Mouse (Mus musculus) gastrocnemius, postnatal 25 days (tissue): Measurements from ENCODE around the gene Ugdh. TPM values are rescaled to one million over a fixed set of nuclear protein-coding genes. Genes with fewer than 3 reads are reported as not detected.

Experiments
- DNase-seq: peaks from one replicate; pipeline ENCODE4 v3.0.0; 2022
- total RNA-seq, 2 experiments: library from RNA; stranded (reverse); gene quantifications; 1 replicate in 1 of 2; 2 replicates in 1 of 2; pipeline ENCODE4 v1.2.3; 2021

The Ugdh gene
- total RNA-seq, 2 experiments from 2014 or later, result 9.4 to 14.8 TPM

DNA sequence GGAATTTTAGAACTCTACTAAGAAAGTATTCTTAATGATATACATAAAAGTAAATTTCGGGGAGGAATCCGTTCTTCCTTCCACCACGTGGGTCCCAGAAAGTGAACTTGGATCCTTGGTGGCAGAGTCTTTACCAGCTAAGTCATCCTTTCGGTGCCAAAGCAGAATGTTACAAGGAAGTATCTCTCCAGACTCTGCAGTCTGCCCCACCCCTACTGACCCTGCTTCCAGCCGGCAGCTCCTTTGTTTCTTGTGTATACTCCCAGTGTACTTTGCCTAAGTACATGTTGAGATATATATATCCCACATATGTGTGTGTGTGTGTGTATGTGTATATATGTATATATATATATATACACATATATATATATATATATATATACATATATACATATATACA lies 6.3 kb downstream of the Ugdh start:
- no peak for DNase-seq

DNA sequence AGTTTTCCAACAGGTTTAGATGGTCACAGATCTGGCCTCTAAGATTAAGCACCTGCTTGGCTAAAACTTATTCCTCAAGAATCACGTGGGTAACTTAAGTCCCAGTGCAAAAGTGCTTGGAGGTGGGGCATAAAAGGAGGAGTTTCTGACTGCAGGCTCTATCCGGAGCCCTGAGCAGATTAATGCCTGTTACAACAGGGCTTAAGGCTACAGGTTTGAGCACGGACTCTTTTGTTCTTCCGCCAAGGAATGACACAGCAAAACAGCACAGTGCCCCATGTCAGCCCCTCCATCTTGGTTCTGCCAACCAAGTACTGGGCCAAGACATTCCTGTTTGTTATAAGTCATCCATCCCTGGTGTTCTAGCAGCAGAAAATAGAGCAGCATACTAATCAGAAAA lies 7.4 kb downstream of the Ugdh start:
- DNase-seq, result no peak

DNA sequence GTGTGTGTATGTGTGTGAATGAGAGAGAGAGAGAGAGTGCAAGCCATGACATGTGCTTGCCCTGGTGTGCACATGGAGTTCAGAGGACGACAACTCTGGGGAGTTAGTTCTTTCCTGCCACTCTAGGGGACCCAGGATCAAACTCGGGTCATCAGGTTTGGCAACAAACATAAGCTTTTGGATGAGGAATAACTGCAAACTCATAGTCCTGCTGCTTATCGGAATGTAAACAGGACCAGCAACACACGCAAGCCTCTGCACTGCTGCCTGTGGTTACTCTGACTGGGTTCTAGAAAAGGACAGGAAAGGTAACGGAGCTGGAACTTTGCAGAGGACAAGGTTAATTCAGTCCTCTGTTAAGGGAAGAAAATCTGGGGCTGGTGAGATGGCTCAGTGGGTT lies 10.5 kb downstream of the Ugdh start:
- DNase-seq, result no peak

DNA sequence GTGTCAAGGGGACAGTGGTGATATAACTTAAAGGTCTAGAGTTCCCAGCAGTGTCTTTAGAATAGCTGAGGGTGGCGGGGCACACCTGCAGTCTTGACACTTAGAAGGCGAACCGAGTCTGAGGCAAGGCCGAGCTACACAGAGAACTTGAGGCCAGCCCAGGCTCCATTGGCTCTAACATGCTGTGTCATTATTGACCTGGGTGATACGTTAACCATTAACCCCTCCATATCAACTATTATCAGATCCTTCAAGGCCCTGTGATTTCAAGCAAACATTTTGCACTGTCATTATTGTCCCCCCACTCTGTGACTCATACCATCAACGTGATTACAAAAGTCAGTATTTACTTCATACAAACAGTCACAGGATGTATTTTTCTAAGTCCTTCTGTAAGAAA lies 11.5 kb downstream of the Ugdh start:
- DNase-seq, result no peak

DNA sequence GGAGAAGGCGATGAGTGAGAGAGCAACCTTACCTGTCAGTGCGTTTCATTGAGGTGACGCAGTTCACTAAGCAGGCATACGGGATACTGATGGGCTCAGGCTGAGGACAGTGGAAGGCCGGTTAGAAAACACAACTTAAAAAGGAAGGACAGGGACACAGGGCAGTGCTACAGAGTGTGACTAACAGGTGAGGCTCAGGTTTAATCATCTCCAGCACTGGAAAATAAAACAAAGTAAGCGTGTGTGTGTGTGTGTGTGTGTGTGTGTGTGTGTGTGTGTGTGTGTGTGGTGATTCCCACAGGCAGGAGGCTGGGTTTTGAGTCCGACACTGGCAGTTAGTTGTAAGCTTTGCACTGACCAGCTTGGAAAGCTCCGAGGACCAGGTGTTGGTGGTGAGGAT lies 12.9 kb downstream of the Ugdh start:
- no peak for DNase-seq

DNA sequence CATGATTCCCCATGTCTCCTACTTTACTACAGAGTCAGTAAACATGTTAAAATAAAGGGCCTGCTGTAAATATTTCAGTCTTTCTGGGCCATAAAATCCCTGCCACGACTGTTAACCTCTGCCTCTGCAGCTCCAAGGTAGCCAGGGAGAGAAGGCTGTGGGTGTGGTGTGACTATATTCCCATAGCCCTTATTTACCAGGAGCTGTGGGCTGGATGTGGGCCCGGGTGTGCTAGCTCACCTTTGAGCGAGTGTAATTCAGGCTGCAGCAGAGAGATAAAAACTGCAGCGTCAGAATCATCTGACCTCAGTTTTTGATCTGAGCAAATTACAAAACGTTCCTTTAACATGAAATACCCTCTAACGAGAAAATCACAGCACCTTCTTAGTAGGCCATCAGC lies 14.9 kb downstream of the Ugdh start:
- DNase-seq, result no peak

DNA sequence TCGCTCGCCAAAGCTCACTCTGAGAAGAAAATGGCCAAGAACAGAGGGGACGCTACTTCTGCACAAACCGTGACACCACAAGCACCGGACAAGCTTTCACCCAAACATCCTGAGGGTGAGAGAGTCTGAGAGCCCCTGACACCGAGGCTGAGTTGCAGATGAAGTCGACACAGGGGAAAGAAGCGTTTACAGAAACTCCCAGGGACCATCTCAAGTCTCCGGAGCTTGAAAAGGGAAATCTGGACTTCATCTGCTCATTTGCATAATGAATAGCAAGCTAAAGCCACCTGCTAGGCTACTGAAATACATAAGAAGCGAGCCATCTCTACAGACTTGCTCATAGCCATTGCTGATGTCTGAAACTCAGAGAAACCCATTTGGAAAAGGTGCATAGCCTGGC lies 16.6 kb downstream of the Ugdh start:
- DNase-seq, result no peak

DNA sequence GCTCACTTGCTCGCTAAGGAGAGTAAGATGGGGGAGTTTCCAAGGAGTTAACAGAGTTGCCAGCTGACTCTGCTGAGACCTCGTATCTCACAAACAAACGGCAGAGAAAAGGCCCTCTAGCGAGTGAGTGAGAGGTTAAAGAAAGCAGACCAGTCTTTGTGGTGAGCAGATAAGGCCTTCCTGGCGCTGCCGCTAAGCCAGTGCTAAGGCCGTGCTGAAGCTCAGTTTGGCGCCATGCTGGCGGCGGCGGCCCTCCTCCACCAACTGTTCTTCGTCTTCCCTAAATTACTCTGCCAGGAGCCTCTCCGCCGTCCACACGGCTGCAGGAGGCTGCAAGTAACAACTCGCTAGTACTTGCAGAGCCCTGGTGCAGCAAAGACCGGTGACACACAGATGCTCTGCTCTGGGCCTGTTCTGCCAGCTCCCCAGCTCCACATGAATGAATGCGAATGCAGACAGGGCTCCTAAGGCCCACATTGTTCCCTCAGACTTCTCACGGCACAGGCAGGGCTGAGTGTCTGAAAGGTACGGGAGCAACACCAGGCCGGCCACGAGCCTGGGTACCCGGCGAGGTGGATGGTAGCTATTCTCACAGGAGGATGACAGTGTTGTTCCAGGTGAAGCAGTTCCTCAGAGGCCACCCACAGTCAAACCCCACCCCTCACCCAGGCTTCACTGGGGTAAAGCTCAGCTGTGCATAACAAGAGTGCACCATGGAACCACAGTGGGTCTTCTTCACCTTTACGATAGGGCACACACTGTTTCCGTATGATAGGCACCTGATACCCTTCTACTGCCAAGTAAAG lies 19.9 kb downstream of the Ugdh start:
- no peak for DNase-seq

DNA sequence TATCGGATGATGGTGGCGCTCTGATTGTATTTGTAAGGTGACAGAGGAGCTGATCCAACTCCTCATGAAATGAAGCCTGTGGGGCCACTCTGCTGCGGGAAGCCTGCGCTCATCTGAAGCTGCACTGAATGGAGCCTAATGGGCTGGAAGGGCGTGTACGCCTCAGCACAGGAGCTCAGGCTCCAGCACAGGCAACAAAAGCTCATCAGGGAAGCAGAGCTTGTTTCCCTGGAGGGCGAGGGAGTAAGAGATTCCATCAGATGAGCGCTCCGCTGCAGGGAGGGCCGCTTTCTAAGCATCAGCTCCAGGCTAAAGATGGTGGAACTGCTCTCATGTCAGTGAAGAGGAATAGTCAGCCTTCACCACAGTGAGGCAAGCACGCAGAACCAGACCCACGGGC lies 27.8 kb downstream of the Ugdh start:
- DNase-seq, result no peak

DNA sequence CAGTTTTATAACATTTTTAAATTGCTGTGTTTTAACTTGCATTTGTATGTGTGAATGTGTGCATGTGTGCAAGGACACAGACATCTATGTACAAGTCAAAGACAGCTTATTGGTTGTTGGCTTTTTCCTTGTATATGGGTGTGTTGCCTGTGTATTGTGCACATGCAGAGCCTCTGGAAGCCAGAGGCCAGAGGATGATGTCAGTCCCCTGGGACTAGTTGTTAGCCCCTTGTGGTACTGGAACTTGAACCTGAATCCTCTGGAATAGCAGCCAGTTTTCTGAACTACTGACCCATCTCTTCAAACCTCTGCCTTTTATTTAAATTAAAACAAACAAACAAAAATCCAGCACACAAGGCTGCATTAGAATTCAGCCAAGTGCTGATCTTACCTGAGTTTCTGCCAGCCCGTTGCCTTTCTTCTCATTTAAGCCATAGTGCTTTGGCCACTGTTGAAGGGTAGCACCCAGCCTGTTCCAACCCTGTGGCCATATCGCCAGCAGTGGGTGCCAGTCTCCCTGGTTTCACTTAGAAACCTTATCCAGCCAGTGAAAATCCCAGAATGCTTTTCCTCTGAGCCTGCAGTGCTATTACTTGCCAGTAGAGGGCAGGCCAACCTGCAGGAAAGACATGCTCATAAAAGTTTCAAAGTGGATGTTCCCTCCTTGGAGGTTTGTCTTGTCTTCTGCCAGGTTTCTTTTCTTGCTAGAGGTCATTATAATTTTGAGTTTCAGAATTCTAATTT lies 34.3 kb downstream of the Ugdh start:
- DNase-seq, result peak; percentile 61

DNA sequence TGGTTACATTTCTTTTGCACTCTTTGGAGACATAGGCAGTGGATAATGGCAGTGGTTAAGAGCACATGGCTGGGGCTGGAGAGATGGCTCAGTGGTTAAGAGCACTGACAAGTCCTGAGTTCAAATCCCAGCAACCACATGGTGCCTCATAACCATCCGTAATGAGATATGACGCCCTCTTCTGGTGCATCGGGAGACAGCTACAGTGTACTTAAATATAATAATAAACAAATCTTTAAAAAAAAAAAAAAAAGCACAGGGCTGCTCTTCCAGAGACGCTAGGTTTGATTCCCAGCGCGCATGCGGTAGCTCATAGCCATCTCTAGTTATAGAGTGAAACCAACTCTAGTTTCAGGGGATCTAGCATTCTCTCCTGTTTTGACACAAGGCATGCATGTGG lies 41.3 kb downstream of the Ugdh start:
- no peak for DNase-seq

DNA sequence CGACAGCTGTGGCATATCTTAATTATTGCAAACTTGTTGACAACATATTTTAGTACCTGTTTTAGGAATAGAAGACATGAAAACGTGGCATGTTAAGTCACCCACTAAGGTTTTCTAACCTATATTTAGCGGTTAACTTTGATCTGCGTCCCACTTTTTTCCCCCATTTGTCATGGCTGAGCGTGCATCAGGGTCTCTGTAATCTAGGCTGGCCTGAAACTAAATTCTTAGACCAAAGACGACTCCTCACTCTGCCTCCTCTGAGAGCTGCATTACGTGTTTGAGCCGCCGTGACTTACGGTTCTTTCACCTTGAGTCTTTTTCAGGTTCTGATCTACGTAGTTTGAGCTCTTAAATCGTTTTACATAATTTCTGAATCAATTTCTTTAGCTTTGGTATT lies 44.0 kb downstream of the Ugdh start:
- no peak for DNase-seq

DNA sequence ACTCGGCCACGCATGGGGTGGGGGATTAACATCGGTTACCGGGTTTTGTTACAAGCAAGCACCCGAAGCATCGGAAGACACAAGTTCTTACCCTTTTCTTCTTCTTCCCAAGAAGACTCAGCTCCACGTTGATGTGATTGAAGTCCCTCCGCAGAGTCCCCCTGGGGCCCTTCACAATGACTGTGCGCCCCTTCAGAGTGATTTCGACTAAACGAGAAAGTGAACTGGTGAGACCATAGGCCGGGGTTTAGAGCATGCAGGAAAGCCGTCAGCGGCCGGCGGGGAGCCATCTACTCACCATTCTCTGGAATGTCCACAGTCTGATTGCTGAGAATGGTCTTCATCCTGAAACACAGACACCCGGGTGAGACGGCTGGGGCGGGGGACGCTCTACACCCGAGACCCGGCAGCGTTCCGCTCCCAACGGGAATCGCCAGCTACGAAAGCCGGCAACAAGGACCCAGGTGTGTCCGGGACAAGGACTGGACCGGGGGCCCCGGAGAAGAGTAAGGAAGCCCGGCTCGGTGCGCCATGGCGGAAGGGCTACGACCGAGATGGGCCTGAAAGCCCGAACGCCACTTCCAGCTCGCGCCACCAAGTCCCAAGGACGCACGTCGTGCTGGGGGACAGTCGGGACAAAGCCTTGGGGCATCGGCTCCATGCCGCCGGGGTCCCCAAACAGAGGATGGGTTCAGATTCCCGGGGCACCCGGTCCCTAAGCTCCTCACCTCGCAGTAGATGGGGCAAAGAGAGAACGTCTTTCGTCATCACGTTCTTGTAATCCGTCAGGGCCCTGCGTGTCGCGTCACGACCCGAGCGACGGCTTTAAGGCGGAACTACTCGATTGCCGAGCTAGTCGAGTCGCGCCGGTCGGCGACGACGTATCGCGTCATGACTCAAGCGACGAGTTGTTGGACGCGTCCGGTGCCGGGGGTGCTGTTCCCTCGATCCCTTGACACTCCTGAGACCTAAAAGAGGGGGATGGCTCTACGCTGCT lies 44.8 kb downstream of the Ugdh start, which contains the start of the genes Rpl9 and Lias:
TSS of gene Rpl9 (minus strand) at position 797 of the 997 bp plus-strand sequence.
TSS of gene Lias (plus strand) at position 850 of the 997 bp plus-strand sequence.
- peak; percentile 96 for DNase-seq

DNA sequence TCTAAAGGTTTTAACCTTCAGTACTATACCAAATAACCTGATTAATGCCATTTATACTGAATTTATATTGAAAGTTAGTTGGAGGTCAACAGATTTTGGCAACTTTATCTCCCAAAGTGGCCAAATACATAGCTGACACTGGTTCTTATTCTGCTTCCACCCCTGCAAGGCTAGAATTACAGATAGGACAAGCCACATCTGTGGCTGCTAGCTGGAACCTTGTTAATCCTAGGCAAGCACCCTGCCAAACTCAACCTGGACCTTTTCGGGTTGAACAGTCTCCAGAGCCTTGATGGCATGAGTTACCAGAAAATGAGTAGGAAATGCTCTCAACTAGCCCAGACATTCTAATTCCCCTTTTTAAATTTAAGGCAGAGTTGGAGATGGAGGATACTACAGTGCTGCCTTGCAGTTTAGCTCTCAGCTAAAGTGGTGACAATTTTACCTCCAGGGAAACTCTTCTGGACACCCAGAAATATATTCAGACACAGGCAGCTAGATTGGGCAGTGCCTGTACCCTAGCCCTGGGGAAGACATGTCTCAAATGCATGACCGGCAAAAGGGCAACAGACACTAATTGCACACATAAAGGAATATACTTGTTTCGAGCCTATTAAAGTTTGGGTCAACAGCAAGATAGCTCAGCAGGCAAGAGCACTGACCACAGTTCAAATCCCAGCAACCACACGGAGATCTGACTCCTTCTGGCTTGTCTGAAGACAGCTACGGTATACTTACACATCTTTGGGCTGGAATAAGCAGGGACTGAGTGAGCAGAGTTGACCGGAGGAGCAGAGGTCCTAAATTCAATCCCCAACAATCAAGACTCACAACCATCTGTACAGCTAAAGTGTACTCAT lies 48.5 kb downstream of the Ugdh start:
- DNase-seq, result no peak

DNA sequence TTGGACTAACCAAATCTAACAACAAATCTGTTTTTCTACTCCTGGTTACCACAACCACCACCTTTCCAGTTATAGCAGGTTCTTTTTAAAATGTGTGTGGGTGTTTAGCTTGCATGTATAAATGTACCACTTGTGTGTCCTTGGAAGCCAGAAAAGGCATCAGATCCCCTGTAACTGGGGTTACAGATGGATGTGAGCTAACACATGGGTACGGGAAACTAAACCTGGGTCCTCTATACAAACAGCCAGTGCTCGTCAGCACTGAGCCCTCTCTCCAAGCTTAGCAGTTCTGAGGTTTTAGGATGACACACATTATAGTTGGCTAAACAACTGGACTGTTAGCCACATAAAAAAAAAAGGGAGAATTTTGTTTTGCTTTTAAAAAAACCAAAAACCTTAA lies 50.0 kb downstream of the Ugdh start:
- DNase-seq, result no peak

DNA sequence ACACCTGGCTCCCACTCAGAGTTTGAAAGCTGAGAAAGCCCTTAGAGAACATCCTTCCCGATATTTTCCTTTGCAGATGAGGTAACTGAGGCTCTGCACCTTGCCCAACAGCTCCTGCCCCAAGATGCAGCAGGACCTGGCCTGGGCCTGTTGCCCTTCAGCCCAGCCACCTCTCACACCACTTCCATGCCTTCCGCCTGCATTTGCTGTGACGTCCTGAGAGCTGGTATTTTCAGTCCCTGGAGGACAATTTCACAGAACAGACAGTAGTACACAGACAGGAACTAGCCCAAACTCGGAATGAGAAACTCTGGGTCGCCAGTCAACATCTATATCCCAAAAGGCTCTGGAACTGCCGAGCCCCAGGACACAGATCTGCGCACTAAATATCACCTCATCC lies 61.0 kb downstream of the Ugdh start:
- DNase-seq, result no peak

DNA sequence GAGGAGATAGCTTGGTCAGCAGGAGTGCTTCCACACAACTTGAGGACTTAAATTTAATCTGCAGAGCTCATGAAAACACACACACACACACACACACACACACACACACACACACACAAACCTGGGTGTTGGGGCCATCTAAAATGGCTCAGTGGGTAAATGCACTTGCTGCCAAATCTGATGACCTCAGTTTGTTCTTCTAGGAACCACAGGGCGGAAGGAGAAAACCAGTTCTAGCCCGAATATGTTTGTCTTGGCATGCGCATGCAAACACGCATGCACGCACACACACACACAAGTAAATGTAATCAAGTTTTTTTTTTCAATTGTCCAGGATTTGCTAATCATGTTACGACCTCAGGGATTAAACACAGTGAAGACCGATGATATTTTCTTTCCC lies 64.2 kb downstream of the Ugdh start:
- DNase-seq, result no peak

DNA sequence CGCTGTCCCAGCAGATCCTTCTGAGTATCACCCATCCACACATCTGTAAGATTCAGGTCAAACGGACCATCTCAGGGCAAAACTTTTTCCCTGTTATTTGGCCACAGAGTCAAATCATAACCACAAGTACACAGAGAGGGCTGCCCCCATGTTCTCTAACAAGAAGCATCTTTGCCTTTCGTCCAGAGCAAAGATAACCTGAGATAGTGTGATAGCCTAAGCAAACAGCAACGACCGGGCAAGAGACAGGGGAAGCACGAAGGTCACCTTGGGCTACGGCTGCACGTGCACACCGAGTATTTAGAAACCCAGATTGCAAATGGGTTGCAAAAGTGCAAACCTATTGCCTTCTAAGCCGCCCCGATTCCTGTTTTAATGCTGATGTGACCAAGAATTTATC lies 67.9 kb downstream of the Ugdh start:
- DNase-seq, result no peak
